Mouse (Mus musculus) stomach, postnatal 0 days (tissue): ENCODE results near the gene Trim16.

Experiments used
- CTCF ChIP-seq: IDR thresholded peaks from 2 replicates; pipeline ENCODE4 v1.5.1; 2016; ENCODE audit warnings: antibody characterized with exemption, low read depth, mild to moderate bottlenecking, moderate library complexity
- EP300 ChIP-seq: optimal IDR thresholded peaks from 2 replicates; pipeline ENCODE3; 2016; ENCODE audit warnings: antibody characterized with exemption

- TF ChIP-seq EP300 (no peak), CTCF (no peak)
Measured at GRCm38 (mm10) chr11:62883407-62883806, 63.4 kb downstream of the Trim16 start.
